ENCODE assay signal across 10 mouse cellular contexts in the genomic region with DNA sequence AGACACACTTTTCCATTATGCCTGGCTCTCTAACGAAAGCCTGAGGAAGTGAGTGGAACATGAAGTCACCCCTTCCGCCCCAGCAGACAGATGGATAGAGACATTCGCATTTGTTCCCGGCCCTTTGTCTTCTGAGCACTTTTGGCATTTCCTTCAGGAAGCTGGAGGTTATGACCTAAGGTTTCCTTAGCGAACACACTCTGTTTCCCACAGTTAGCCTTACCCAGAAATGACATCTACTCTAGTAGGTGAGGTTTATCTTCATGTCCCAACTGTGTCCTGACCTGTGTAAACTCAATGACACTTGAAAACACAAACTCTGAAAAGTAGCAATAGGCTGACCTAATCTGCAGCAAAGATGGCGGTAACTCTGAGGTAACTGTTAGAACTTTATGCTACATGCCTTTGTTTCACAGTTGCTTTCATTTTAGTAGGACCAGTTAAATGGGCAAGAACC. TPM values are rescaled to one million over a fixed set of nuclear protein-coding genes. Genes with fewer than 3 reads are reported as not detected.
DNase-seq lines count a peak whose midpoint lies in the region; ATAC-seq lines count a peak whose summit lies in the region.
"Had no signal": no experiment of that assay in that cellular context is flagged by ENCODE, and none has a peak within 500 bp of the region (broad histone marks: within the 10 kb centered on the region; RNA-seq: fewer than 3 reads in every experiment).

No protein-coding gene starts in this region.

- peak; percentile 48 to 71 for DNase-seq in adrenal gland, adult (ENCODE audit: inconsistent age in 2 of 2, low spot score in 1 of 2)
- DNase-seq in adrenal gland, postnatal 4 days (ENCODE audit: low spot score in 2 of 2), result no peak
- DNase-seq in heart, postnatal 36 days, result peak; percentile 35 to 48
- DNase-seq in yolk sac, embryonic 10.5 days (ENCODE audit: low spot score), result no peak
- DNase-seq in ovary, postnatal 36 days (ENCODE audit: low spot score), result no peak
- no peak for DNase-seq in urinary bladder, postnatal 10 days (ENCODE audit: low spot score)
- DNase-seq: thymus, postnatal 14 days had no signal

- peak overlapping the region; percentile 43 for H3K4me3 ChIP-seq in brown adipose tissue, adult 24 weeks (ENCODE audit: insufficient read depth, low read depth, low read length)
- no peak overlapping the region for H3K4me3 ChIP-seq in liver, embryonic 16.5 days (ENCODE audit: low read depth, low read length)

- peak overlapping the region; percentile 100 for H3K27ac ChIP-seq in brown adipose tissue, adult 24 weeks (replicated peaks; ENCODE audit: low read depth, low read length)
- no peak overlapping the region for H3K27ac ChIP-seq in liver, embryonic 16.5 days (ENCODE audit: low read length)
- H3K27ac ChIP-seq: macrophage had no signal

- H3K4me2 ChIP-seq in liver, embryonic 16.5 days (ENCODE audit: low read depth, low read length), result no peak overlapping the region

- peaks cover 6% of the 10 kb centered on the region for H3K4me1 ChIP-seq in brown adipose tissue, adult 24 weeks (ENCODE audit: control insufficient read depth, insufficient read depth, insufficient read length, low read length)
- peaks cover 4% of the 10 kb centered on the region for H3K4me1 ChIP-seq in liver, embryonic 16.5 days (ENCODE audit: control insufficient read depth, low read depth, low read length)

- no peaks in the 10 kb centered on the region; the same call in 1 of the 2 replicates for H3K36me3 ChIP-seq in liver, embryonic 16.5 days (ENCODE audit: control insufficient read depth, insufficient read depth)

- H3K27me3 ChIP-seq in liver, embryonic 16.5 days (ENCODE audit: control insufficient read depth, insufficient read depth, low read depth, low read length), result no peaks in the 10 kb centered on the region

- intact Hi-C loops in heart, postnatal 36 days (cut with DNase I), result no loop called here

- H3K9ac ChIP-seq in liver, embryonic 16.5 days (ENCODE audit: low read depth, low read length), result no peak overlapping the region

- ATAC-seq in liver, embryonic 16.5 days (ENCODE audit: low read depth), result peak; percentile 17; the same call in 1 of the 2 replicates

- WGBS in liver, embryonic 16.5 days (ENCODE audit: insufficient replicate concordance), result 63% methylated on average over 6 of the region's 6 CpGs

- no peaks in the 10 kb centered on the region for H3K9me3 ChIP-seq in liver, embryonic 16.5 days (replicated peaks; ENCODE audit: control insufficient read depth, low read length)

RNA-seq across cellular contexts. Expression of gene S1pr1, which starts 5.7 kb away (rescaled TPM):
- 10 to 100 TPM; 25.4 to 25.8 TPM for total RNA-seq in adrenal gland, postnatal 4 days (2021)
- 23.1 and 29.4 TPM in 2 replicates for polyA plus RNA-seq in brown adipose tissue, adult 24 weeks (2012; ENCODE audit: insufficient read depth, insufficient read length, missing spikeins)
- total RNA-seq in heart, postnatal 36 days (2021), result 10 to 100 TPM; 48.3 to 50.2 TPM
- polyA plus RNA-seq in liver, embryonic 16.5 days (2015; fragmentation: Nextera tagmentation; extraction: Ambion mirVana), result 10.4 TPM in 2 replicates

Comparison
In these comparisons a context has a peak if more than half of its experiments do, and no peak if none do; other contexts are left out.
1. DNase-seq: peak in adrenal gland, adult (2 of 2) and heart, postnatal 36 days (2 of 2); none in adrenal gland, postnatal 4 days (0 of 2), yolk sac, embryonic 10.5 days (single experiment), ovary, postnatal 36 days (single experiment) and urinary bladder, postnatal 10 days (single experiment).